Mouse (Mus musculus): ENCODE measurements around the gene Strbp. TPM values are rescaled to one million over a fixed set of nuclear protein-coding genes. Genes with fewer than 3 reads are reported as not detected.

Strbp gene
- polyA plus RNA-seq, 1 experiment: 1.8 TPM

DNA sequence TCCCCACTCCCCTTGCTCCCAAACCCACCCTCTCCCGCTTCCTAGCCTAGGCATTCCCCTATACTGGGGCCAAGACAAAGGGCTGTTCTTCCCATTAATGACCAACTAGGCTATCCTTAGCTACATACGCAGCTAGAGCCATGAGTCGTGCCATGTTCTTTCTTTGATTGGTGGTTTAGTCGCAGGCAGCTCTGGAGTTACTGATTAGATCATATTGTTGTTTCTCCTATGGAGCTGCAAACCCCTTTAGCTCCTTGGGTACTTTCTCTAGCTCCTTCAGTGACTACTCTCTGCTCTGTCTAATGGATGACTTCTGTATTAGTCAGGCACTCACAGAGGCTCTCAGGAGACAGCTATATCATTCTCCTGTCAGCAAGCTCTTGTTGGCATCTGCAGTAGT lies 206.3 kb downstream of the Strbp start:
- Histone ChIP-seq H3K79me2 (ENCODE audit: control insufficient read depth, insufficient read depth) (no peaks in the 10 kb centered on the region), H3K4me3 (ENCODE audit: insufficient read depth, poor library complexity, severe bottlenecking) (no peak overlapping the region), H3ac (ENCODE audit: control insufficient read depth, insufficient read length, low read depth) (no peak overlapping the region), H3K27me3 (ENCODE audit: control insufficient read depth, insufficient read depth, insufficient read length) (no peaks in the 10 kb centered on the region), H3K36me3 (ENCODE audit: control insufficient read depth, insufficient read depth) (peaks cover 79% of the 10 kb centered on the region), H3K79me3 (ENCODE audit: low read depth) (no peaks in the 10 kb centered on the region)
- no peak for TF ChIP-seq USF1 (IDR thresholded peaks at IDR 0.05; ENCODE audit: low read depth)
- no peak for TF ChIP-seq FOSL1 (IDR thresholded peaks at IDR 0.05; ENCODE audit: insufficient read depth, low read length, poor library complexity, severe bottlenecking)
- no peak for TF ChIP-seq MYOD1 (IDR thresholded peaks at IDR 0.05; ENCODE audit: control insufficient read depth, insufficient read length, low read depth)
- TF ChIP-seq CEBPB (IDR thresholded peaks at IDR 0.05; ENCODE audit: low read depth): no peak
- no peak for TF ChIP-seq MYOG (IDR thresholded peaks at IDR 0.05; ENCODE audit: control insufficient read depth, extremely low read depth, insufficient read length)
- no peak for TF ChIP-seq MAX (IDR thresholded peaks at IDR 0.05)

- Histone ChIP-seq H3K36me3 (ENCODE audit: control insufficient read depth, insufficient read depth) (peaks cover 88% of the 10 kb centered on the region), H3K79me3 (ENCODE audit: low read depth) (no peaks in the 10 kb centered on the region), H3K79me2 (ENCODE audit: control insufficient read depth, insufficient read depth) (no peaks in the 10 kb centered on the region), H3K27me3 (ENCODE audit: control insufficient read depth, insufficient read depth, insufficient read length) (no peaks in the 10 kb centered on the region), H3ac (ENCODE audit: control insufficient read depth, insufficient read length, low read depth) (no peak overlapping the region), H3K4me3 (ENCODE audit: insufficient read depth, poor library complexity, severe bottlenecking) (no peak overlapping the region)
- TF ChIP-seq MYOG (IDR thresholded peaks at IDR 0.05; ENCODE audit: control insufficient read depth, extremely low read depth, insufficient read length) (no peak), USF1 (IDR thresholded peaks at IDR 0.05; ENCODE audit: low read depth) (no peak), CEBPB (IDR thresholded peaks at IDR 0.05; ENCODE audit: low read depth) (no peak), MAX (IDR thresholded peaks at IDR 0.05) (no peak), MYOD1 (IDR thresholded peaks at IDR 0.05; ENCODE audit: control insufficient read depth, insufficient read length, low read depth) (no peak), CTCF (IDR thresholded peaks at IDR 0.05; ENCODE audit: control insufficient read depth, insufficient read depth, insufficient read length) (no peak), FOSL1 (IDR thresholded peaks at IDR 0.05; ENCODE audit: insufficient read depth, low read length, poor library complexity, severe bottlenecking) (no peak)
Measured at GRCm38 (mm10) chr2:37488956-37489355, 214.7 kb downstream of the Strbp start.

DNA sequence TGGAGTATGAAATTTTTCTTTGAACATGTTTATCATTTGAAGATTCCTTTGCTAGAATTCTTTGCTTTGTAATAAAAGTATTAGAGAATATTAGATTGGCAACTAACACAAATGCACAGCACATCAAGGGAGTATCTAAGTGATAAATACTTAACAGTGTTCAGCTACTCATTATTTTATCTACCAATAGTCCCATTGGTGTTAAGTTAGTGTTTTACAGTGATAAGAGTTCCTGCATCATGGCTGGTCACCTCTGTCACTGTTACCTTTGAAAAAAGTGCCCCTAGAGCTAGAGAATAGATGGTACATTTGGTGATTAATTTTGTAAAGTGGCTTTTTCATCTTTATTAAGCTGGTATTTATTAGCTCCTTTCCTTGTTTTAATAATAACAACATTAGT lies 217.3 kb downstream of the Strbp start:
- H3ac ChIP-seq (ENCODE audit: control insufficient read depth, insufficient read length, low read depth): no peak overlapping the region
- no peak overlapping the region for H3K4me3 ChIP-seq (ENCODE audit: insufficient read depth, poor library complexity, severe bottlenecking)
- H3K79me2 ChIP-seq (ENCODE audit: control insufficient read depth, insufficient read depth): no peaks in the 10 kb centered on the region
- TF ChIP-seq USF1 (IDR thresholded peaks at IDR 0.05; ENCODE audit: low read depth) (no peak), MYOD1 (IDR thresholded peaks at IDR 0.05; ENCODE audit: control insufficient read depth, insufficient read length, low read depth) (no peak), CTCF (IDR thresholded peaks at IDR 0.05; ENCODE audit: control insufficient read depth, insufficient read depth, insufficient read length) (no peak), MAX (IDR thresholded peaks at IDR 0.05) (no peak), FOSL1 (IDR thresholded peaks at IDR 0.05; ENCODE audit: insufficient read depth, low read length, poor library complexity, severe bottlenecking) (no peak), MYOG (IDR thresholded peaks at IDR 0.05; ENCODE audit: control insufficient read depth, extremely low read depth, insufficient read length) (no peak), CEBPB (IDR thresholded peaks at IDR 0.05; ENCODE audit: low read depth) (no peak)
- H3K27me3 ChIP-seq (ENCODE audit: control insufficient read depth, insufficient read depth, insufficient read length): no peaks in the 10 kb centered on the region
- peaks cover 76% of the 10 kb centered on the region for H3K36me3 ChIP-seq (ENCODE audit: control insufficient read depth, insufficient read depth)
- H3K79me3 ChIP-seq (ENCODE audit: low read depth): no peaks in the 10 kb centered on the region

DNA sequence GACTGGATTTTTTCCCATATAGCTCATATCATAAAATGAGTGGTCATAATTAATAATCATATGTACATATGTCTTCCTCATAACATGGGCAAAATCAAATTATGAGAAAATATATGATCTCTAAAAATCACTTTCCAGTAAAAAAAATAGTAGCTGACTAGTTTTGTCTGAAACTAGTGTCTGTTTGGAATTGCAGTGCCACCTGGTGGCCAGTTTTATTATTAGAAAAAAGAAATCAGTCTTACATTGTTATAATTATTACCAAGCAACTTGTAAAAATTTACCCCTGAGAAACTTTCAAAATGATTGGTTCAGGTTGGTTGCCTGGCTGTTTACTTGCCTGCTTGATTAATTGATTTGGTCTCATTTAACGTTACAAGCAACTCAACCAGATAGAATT lies 218.3 kb downstream of the Strbp start:
- no peak overlapping the region for H3K4me3 ChIP-seq (ENCODE audit: insufficient read depth, poor library complexity, severe bottlenecking)
- H3K36me3 ChIP-seq (ENCODE audit: control insufficient read depth, insufficient read depth): peaks cover 73% of the 10 kb centered on the region
- H3ac ChIP-seq (ENCODE audit: control insufficient read depth, insufficient read length, low read depth): no peak overlapping the region
- H3K79me3 ChIP-seq (ENCODE audit: low read depth): no peaks in the 10 kb centered on the region
- H3K79me2 ChIP-seq (ENCODE audit: control insufficient read depth, insufficient read depth): no peaks in the 10 kb centered on the region
- H3K27me3 ChIP-seq (ENCODE audit: control insufficient read depth, insufficient read depth, insufficient read length): no peaks in the 10 kb centered on the region
- TF ChIP-seq CTCF (IDR thresholded peaks at IDR 0.05; ENCODE audit: control insufficient read depth, insufficient read depth, insufficient read length) (no peak), CEBPB (IDR thresholded peaks at IDR 0.05; ENCODE audit: low read depth) (no peak), USF1 (IDR thresholded peaks at IDR 0.05; ENCODE audit: low read depth) (no peak), MYOD1 (IDR thresholded peaks at IDR 0.05; ENCODE audit: control insufficient read depth, insufficient read length, low read depth) (no peak), FOSL1 (IDR thresholded peaks at IDR 0.05; ENCODE audit: insufficient read depth, low read length, poor library complexity, severe bottlenecking) (no peak), MAX (IDR thresholded peaks at IDR 0.05) (no peak), MYOG (IDR thresholded peaks at IDR 0.05; ENCODE audit: control insufficient read depth, extremely low read depth, insufficient read length) (no peak)

GRCm38 (mm10) chr2:37484165-37484564 lies 219.5 kb downstream of the Strbp start:
- Histone ChIP-seq H3K36me3 (ENCODE audit: control insufficient read depth, insufficient read depth) (peaks cover 61% of the 10 kb centered on the region), H3K27me3 (ENCODE audit: control insufficient read depth, insufficient read depth, insufficient read length) (no peaks in the 10 kb centered on the region), H3K79me2 (ENCODE audit: control insufficient read depth, insufficient read depth) (no peaks in the 10 kb centered on the region), H3K4me3 (ENCODE audit: insufficient read depth, poor library complexity, severe bottlenecking) (no peak overlapping the region), H3ac (ENCODE audit: control insufficient read depth, insufficient read length, low read depth) (no peak overlapping the region), H3K79me3 (ENCODE audit: low read depth) (no peaks in the 10 kb centered on the region)
- no peak for TF ChIP-seq CTCF (IDR thresholded peaks at IDR 0.05; ENCODE audit: control insufficient read depth, insufficient read depth, insufficient read length)
- TF ChIP-seq MYOD1 (IDR thresholded peaks at IDR 0.05; ENCODE audit: control insufficient read depth, insufficient read length, low read depth): no peak
- TF ChIP-seq CEBPB (IDR thresholded peaks at IDR 0.05; ENCODE audit: low read depth): no peak
- no peak for TF ChIP-seq MYOG (IDR thresholded peaks at IDR 0.05; ENCODE audit: control insufficient read depth, extremely low read depth, insufficient read length)
- TF ChIP-seq USF1 (IDR thresholded peaks at IDR 0.05; ENCODE audit: low read depth): no peak
- no peak for TF ChIP-seq MAX (IDR thresholded peaks at IDR 0.05)
- TF ChIP-seq FOSL1 (IDR thresholded peaks at IDR 0.05; ENCODE audit: insufficient read depth, low read length, poor library complexity, severe bottlenecking): no peak

DNA sequence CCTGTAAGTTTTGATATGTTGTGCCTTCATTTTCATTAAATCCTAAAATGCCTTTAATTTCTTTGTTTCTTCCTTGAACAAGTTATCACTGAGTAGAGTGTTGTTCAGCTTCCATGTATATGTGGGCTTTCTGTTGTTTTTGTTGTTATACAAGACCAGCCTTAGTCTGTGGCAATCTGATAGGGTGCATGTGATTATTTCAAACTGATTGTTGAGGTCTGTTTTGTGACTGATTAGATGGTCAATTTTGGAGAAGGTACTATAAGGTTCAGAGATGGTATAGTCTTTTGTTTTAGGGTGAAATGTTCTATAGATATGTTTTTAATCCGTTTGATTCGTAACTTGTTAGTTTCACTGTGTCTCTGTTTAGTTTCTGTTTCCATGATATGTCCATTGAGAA lies 223.6 kb downstream of the Strbp start:
- peaks cover 1% of the 10 kb centered on the region for H3K79me3 ChIP-seq (ENCODE audit: low read depth)
- H3K79me2 ChIP-seq (ENCODE audit: control insufficient read depth, insufficient read depth): no peaks in the 10 kb centered on the region
- TF ChIP-seq CEBPB (IDR thresholded peaks at IDR 0.05; ENCODE audit: low read depth): no peak
- no peak for TF ChIP-seq USF1 (IDR thresholded peaks at IDR 0.05; ENCODE audit: low read depth)
- no peak for TF ChIP-seq MYOG (IDR thresholded peaks at IDR 0.05; ENCODE audit: control insufficient read depth, extremely low read depth, insufficient read length)
- TF ChIP-seq FOSL1 (IDR thresholded peaks at IDR 0.05; ENCODE audit: insufficient read depth, low read length, poor library complexity, severe bottlenecking): no peak
- TF ChIP-seq MAX (IDR thresholded peaks at IDR 0.05): no peak
- TF ChIP-seq CTCF (IDR thresholded peaks at IDR 0.05; ENCODE audit: control insufficient read depth, insufficient read depth, insufficient read length): no peak
- TF ChIP-seq MYOD1 (IDR thresholded peaks at IDR 0.05; ENCODE audit: control insufficient read depth, insufficient read length, low read depth): no peak
- H3K27me3 ChIP-seq (ENCODE audit: control insufficient read depth, insufficient read depth, insufficient read length): no peaks in the 10 kb centered on the region
- H3ac ChIP-seq (ENCODE audit: control insufficient read depth, insufficient read length, low read depth): no peak overlapping the region
- H3K36me3 ChIP-seq (ENCODE audit: control insufficient read depth, insufficient read depth): peaks cover 67% of the 10 kb centered on the region
- H3K4me3 ChIP-seq (ENCODE audit: insufficient read depth, poor library complexity, severe bottlenecking): no peak overlapping the region

All from C2C12 (cell line).